Mouse (Mus musculus) G1E (cell line): ENCODE results near the gene Nfs1. TPM values are rescaled to one million over a fixed set of nuclear protein-coding genes. Genes with fewer than 3 reads are reported as not detected.
"Not testable (repeated sequence)": the region's sequence is repeated elsewhere in the genome, so short reads cannot be mapped to it uniquely, and the experiment has no call there.

Source experiments
- ATAC-seq: 2 replicates; pipeline ENCODE4 v1.8.0; 2016; ENCODE audit warnings: mild to moderate bottlenecking; ENCODE audit not compliant: insufficient number of reproducible peaks, poor library complexity, low FRiP score, severe bottlenecking; ENCODE audit errors: extremely low read depth
- DNase-seq: peaks from one replicate; pipeline ENCODE4 v3.0.0; 2012; ENCODE audit warnings: low spot score
- H3K27me3 ChIP-seq: 2 replicates; pipeline ENCODE4 v1.6.1; 2012; ENCODE audit warnings: mild to moderate bottlenecking, low read length, inconsistent platforms; ENCODE audit not compliant: insufficient read depth
- H3K36me3 ChIP-seq: replicated peaks from 2 replicates; pipeline ENCODE3; 2012; ENCODE audit warnings: mild to moderate bottlenecking, inconsistent platforms
- H3K4me1 ChIP-seq: 2 replicates; pipeline ENCODE4 v1.6.1; 2012; ENCODE audit warnings: low read depth, low read length, inconsistent platforms, mixed read lengths; ENCODE audit not compliant: insufficient read depth
- H3K4me3 ChIP-seq: 2 replicates; pipeline ENCODE4 v1.5.1; 2012; ENCODE audit warnings: low read depth, mild to moderate bottlenecking, inconsistent platforms, low read length, moderate library complexity, mixed read lengths
- H3K9me3 ChIP-seq: replicated peaks from 2 replicates; pipeline ENCODE4 v1.6.1; 2012; ENCODE audit warnings: inconsistent platforms
- CTCF ChIP-seq: IDR thresholded peaks from 2 replicates; pipeline ENCODE4 v1.5.1; 2012; ENCODE audit warnings: low read depth, low read length, inconsistent platforms, mixed read lengths
- GATA1 ChIP-seq: IDR thresholded peaks from 2 replicates; pipeline ENCODE4 v1.6.1; 2012; ENCODE audit warnings: borderline replicate concordance, low read length, inconsistent platforms, mixed read lengths
- GATA2 ChIP-seq: IDR thresholded peaks from 2 replicates; pipeline ENCODE4 v1.6.1; 2012; ENCODE audit warnings: low read depth, low read length, inconsistent platforms, borderline replicate concordance
- POLR2AphosphoS5 ChIP-seq: IDR thresholded peaks from 2 replicates; pipeline ENCODE4 v1.6.1; 2012; ENCODE audit warnings: low read depth, low read length, inconsistent platforms; ENCODE audit not compliant: insufficient replicate concordance
- TAL1 ChIP-seq: conservative IDR thresholded peaks from 2 replicates; pipeline ENCODE4 v1.6.1; 2012; ENCODE audit warnings: low read depth, low read length, inconsistent platforms, mixed read lengths
- polyA plus RNA-seq: library from polyadenylated mRNA; stranded (reverse); fragments of >175 nt; gene quantifications from 2 replicates; pipeline ENCODE4 v1.2.3, GENCODE M21; 2012
- total RNA-seq, 2 experiments: library from RNA; stranded (forward) in 1 of 2; stranded (reverse) in 1 of 2; fragments of 200-1000 nt in 1 of 2; fragments of >200 nt in 1 of 2; fragmentation: Nextera tagmentation in 1 of 2; gene quantifications; 2 replicates each; pipeline ENCODE4 v1.2.3; 2014 to 2017

Gene Nfs1
- total and polyA plus RNA-seq, 3 experiments, result 33.9 to 46.2 (median 36.3) TPM

- no peak for ATAC-seq
- Histone ChIP-seq H3K27me3 (no peaks in the 10 kb centered on the region), H3K4me3 (no peak within 1 kb of the TSS), H3K9me3 (no peaks in the 10 kb centered on the region), H3K36me3 (peaks cover 87% of the 10 kb centered on the region), H3K4me1 (no peaks in the 10 kb centered on the region; the same call in 1 of the 2 replicates)
- no peak for DNase-seq
- TF ChIP-seq GATA2 (no peak), POLR2AphosphoS5 (no peak), CTCF (no peak), TAL1 (no peak), GATA1 (no peak)
Measured at GRCm38 (mm10) chr2:156126992-156127391, 17.0 kb downstream of the Nfs1 start, which contains the start of gene Gm28036. Gene Gm28036, minus strand, starts transcription at chr2:156127092.

- Histone ChIP-seq H3K36me3 (peaks cover 63% of the 10 kb centered on the region), H3K4me1 (no peaks in the 10 kb centered on the region; the same call in 1 of the 2 replicates), H3K27me3 (no peaks in the 10 kb centered on the region), H3K4me3 (no peak overlapping the region), H3K9me3 (no peaks in the 10 kb centered on the region)
- DNase-seq (no peak), ATAC-seq (no peak)
- no peak for TF ChIP-seq POLR2AphosphoS5
- TF ChIP-seq GATA2, result no peak
- TF ChIP-seq GATA1, result no peak
- TF ChIP-seq TAL1, result no peak
- TF ChIP-seq CTCF, result no peak
Measured at GRCm38 (mm10) chr2:156123731-156124130, 20.3 kb downstream of the Nfs1 start.

- TF ChIP-seq GATA1 (no peak), TAL1 (no peak), POLR2AphosphoS5 (no peak), GATA2 (no peak), CTCF (no peak)
Measured at GRCm38 (mm10) chr2:156119566-156119965, 24.4 kb downstream of the Nfs1 start.

GRCm38 (mm10) chr2:156112080-156112423 lies 31.9 kb downstream of the Nfs1 start:
- H3K4me1 ChIP-seq, result peaks cover 20% of the 10 kb centered on the region
- H3K4me3 ChIP-seq, result peak overlapping the region; percentile 90
- H3K27me3 ChIP-seq, DNase-seq, H3K9me3 ChIP-seq, H3K36me3 ChIP-seq, ATAC-seq: not testable (repeated sequence)

More at GRCm38 (mm10) chr2:156119566-156119965, 24.4 kb downstream of the Nfs1 start:
- Histone ChIP-seq H3K4me1 (no peaks in the 10 kb centered on the region), H3K9me3 (no peaks in the 10 kb centered on the region), H3K36me3 (peaks cover 24% of the 10 kb centered on the region), H3K4me3 (no peak overlapping the region), H3K27me3 (no peaks in the 10 kb centered on the region)
- ATAC-seq (no peak), DNase-seq (no peak)

GRCm38 (mm10) chr2:156111358-156112079 lies 32.5 kb downstream of the Nfs1 start, which contains the start of the genes Cpne1 and Rbm12:
Gene Cpne1, minus strand, starts transcription at chr2:156111965.
Gene Rbm12, minus strand, starts transcription at chr2:156111978.
- ATAC-seq, result peak; percentile 66
- Histone ChIP-seq H3K36me3 (peaks cover 9% of the 10 kb centered on the region), H3K9me3 (no peaks in the 10 kb centered on the region), H3K4me1 (peaks cover 24% of the 10 kb centered on the region), H3K27me3 (no peaks in the 10 kb centered on the region), H3K4me3 (peak within 1 kb of the TSS; percentile 90)
- TF ChIP-seq TAL1 (no peak), POLR2AphosphoS5 (no peak), GATA2 (no peak), CTCF (no peak), GATA1 (no peak)
- DNase-seq, result peak; percentile 79

GRCm38 (mm10) chr2:156110627-156111357 lies 33.2 kb downstream of the Nfs1 start:
- DNase-seq (peak; percentile 27), ATAC-seq (no peak)
- peak overlapping the region; percentile 90 for H3K4me3 ChIP-seq
- H3K27me3 ChIP-seq, result no peaks in the 10 kb centered on the region
- TF ChIP-seq POLR2AphosphoS5 (no peak), CTCF (no peak), TAL1 (no peak), GATA2 (no peak), GATA1 (no peak)
- H3K4me1 ChIP-seq, result peaks cover 29% of the 10 kb centered on the region
- H3K9me3 ChIP-seq, result no peaks in the 10 kb centered on the region
- peaks cover 15% of the 10 kb centered on the region for H3K36me3 ChIP-seq
